Mouse (Mus musculus) mature B cell (primary cell): ENCODE results near the gene Carf.

Source experiments
- in situ Hi-C: fragments of 300-500 bp; cut with MboI; formaldehyde crosslinking; loops from 2 replicates; pipeline ENCODE4 v1.14.3; 2019

The Carf gene

DNA sequence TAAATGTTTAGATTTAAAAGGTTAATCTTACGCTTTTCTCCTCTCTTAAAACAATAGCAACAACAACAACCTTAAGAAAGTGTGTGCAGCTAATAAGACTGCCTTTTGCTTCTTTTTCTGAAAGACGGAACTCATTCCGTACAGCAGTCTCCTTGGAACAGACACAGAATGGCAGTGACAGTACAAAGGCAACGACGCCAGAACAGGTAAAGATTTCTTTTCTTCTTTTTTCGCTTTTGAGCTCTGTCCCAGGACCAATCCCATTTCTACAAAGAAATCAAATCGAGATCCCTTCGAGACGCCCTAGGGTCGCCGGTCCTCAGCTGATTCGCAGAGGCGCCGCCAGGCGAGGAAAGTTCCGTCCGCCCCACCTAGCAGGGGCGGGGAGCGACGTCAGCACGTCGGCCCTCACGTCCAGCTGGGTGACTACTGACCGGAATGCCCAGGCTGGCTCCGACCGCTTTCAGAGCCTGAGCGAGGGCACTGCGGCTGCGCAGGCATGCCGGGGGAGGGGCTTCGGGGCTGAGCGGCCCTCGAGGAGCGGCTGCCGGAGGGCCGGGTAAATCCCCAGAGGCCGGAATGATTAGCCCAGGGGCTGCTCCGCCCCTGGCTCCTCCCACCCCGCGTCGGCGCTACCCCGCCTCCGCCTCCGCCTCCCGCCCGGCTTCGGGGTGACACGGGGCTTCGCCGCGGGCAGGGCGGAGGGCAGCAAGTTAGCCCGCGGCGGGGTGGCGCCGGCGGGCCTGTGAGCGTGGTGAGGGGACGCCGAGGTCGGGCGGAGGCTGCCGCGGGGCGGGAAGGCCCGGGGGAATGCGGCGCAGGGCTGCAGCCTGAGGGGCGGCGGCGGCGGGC, 82.1 kb downstream of the Carf start, which contains the start of gene Nbeal1:
Gene Nbeal1 (plus strand): TSS at position 668 of the 852 bp plus-strand sequence.
- in situ Hi-C loops: no loop called here

- in situ Hi-C loops: no loop called here
Measured at GRCm38 (mm10) chr1:60180784-60181221, 82.8 kb downstream of the Carf start.

DNA sequence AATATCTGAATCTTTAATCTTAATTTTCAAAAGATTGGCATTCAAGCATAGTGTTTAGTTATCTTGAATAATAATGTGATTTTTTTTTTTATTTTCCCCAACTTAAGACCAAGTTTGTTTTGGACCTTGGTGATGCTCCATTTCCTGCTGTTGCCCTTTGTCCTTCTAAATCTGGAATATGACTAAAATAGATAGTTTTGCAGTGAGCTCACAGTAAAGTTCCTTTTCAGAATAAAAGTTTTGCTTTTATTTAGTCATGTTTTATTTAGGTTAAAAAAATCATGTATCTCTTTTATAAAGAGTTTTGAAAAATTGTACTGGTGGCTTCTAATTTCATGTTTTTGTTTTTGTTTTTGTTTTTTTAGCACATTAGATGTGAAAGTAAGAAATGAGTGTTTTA, 90.4 kb downstream of the Carf start:
- in situ Hi-C loops: no loop called here

DNA sequence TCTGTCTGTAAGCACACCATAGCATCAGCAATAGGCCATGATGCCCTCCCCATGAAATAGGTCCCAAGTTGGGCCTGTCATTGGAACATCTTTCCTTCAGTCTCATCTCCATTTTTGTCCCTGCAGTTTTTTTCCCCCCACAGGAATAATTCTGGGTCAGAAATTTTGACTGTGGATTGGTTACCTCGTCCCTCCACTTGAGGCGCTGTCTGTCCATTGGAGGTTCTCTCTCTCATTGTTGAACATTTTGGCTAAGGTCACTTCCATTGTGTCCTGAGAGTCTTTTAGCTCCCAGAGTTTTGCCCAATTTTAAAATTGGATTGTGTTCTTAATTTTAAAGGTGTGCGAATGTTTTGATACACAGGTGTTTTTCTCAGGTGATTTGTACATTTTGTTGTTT, 98.8 kb downstream of the Carf start:
- in situ Hi-C loops: no loop called here

DNA sequence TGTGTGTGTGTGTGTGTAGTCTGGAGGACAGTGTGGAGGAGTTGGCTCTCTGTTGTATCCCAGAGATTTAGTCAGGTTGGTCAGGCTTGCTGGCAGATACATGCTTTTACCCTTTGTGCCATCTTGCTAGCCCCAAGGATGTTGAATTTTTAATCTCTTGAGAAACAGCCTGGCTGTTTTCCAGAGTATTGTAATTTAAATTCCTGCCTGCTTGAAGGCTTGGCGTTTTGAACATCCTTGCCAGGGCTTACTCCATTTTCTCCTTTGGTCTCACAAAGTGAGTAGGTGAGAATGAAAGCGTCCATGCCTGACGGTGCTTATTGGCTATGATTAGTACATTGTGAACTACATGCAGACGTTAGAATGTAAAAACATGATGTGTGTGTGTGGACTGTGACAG, 101.0 kb downstream of the Carf start:
- in situ Hi-C loops: no loop called here
